Mouse (Mus musculus): ENCODE measurements around the gene Abhd14b.

- TF ChIP-seq CTCF (IDR thresholded peaks at IDR 0.05; ENCODE audit: extremely low read depth, insufficient read depth, low read length) (no peak), POLR2A (IDR thresholded peaks at IDR 0.05; ENCODE audit: extremely low read depth, insufficient read depth, low read length) (no peak)
Measured at GRCm38 (mm10) chr9:106411729-106412128, 35.5 kb upstream of the Abhd14b start.
